Mouse (Mus musculus): ENCODE results near the gene Cct2.

The Cct2 gene

DNA sequence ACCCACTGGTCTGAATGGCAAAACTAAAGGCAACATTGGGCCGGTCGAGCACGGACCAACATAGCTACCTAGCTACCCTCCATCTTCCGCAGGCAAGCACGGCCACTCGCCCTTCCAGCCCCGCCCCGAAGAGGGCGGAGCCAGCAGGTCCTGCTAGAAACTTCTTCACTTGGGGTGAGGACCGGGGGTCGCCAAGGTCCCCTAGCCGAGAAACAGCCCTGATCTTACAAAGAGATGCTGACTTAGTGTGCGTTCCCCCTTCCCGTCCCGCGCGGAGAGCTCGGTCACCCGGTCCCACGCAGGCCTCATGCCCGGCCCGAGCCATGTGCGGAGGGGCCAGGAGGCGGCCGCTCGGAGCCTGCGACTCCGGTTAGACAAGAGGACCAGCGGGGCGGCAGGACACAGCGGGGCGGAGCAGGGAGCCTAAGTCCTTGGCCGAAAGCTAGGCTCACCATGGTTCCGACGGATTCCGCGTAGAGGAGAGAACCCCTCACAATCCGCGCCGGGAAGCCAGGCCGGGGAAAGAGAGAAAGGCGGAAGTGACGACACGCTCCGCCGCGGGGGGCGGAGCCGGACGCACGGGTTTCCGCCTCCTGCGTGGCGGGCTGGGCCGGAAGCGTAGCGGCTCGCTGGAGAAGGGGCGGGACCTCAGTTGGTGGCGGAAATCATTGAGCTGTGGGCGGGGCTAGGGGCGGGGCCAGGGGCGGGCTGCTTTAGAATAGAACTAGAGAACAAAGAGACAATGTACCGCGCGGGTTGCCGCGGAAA lies at the start of gene Cct2:
TSS of gene Cct2 (minus strand) at position 561 of the 768 bp plus-strand sequence.
- peak; percentile 94 for DNase-seq (ENCODE audit: low spot score)

DNA sequence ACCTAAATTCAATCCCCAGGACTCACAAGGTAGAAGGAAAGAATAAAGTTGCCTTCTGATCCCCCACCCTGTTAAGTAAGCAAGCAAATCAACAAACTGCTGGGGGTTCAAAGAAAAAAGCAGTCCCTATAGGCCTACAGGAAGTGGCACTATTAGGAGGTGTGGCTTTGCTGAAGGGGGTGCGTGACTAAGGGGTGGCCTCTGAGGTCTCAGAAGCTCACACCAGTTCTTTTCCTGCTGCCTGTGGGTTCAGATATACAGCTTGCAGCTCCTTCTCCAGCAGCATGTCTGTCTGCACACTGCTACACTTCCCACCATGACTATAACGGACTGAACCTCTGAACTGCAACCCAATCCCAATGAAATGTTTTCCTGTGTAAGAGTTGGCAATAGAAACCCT lies 48.9 kb upstream of the Cct2 start:
- DNase-seq (ENCODE audit: low spot score) = no peak

DNA sequence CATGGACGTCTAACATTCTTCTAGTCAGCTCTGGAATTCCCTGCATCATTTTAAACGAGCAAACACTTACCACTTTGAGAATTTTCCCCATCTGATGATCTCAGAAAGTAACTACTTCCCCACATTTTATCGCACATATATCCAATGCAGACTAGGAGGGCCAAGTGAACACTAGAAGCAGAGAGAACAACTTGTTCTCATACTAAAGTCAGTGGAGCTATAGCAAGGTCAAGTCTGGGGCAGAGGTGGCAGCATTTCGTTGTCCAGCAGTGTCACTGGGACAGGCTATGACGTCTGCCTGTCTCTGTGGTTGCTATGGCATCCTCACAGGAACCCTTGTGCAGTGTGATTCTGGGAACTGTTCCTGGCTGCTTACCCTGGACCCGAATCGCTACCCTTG lies 47.8 kb upstream of the Cct2 start:
- DNase-seq (ENCODE audit: low spot score) = no peak

DNA sequence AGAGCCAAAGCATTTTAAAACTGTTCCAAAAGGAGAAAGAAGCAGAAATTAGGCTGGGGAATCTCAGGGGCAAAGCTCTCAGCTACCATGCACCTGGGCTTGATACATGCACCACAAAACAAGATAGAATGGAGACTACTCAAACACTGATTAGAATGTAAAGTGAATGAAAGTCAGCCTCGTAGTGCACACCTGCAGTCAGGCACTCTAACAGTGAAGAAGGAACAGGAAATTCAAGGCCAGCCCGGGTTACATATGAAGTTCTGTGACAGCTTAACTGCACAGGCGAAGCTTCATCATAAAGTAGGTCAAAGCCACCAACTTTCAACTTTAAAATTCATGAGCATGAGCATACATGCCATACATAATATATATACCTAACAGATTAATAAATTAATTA lies 46.7 kb upstream of the Cct2 start:
- DNase-seq (ENCODE audit: low spot score) = no peak

DNA sequence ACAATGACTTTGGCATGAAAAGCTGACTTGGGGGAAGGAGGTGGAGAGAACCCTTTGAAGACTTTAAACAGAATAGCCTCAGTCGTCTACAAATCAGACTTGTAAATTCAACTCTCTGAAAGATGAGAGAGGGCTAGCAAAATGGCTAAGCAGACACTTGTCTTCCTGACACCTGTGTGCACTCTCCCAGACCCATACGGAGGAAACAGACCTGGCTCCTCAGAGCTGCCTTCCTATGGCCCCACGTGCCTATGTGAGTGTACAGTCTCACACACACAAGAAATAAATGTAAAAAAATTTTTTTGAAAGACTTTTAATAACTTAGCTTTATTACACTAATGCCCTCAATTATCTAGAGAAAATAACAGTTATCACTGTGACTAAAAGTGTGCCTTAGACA lies 43.1 kb upstream of the Cct2 start:
- DNase-seq (ENCODE audit: low spot score) = no peak

DNA sequence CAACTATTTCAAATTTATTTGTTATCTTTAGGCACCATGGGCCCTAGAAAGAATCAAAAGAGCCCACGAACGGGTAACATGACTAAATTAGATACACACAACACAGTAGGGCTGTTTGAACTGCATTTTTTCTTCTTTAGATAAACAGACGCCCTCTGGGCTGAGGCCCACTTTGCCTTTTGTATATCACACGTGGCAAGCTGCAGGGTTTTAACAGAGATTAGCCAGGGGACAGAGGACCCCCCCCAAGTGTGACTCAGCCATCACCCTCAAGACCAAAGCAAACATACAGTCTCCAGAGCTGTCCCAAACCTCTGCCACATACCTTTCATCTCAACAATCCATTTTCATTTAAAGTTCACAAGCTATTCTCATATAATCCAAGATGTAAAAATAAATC lies 42.6 kb upstream of the Cct2 start:
- no peak for DNase-seq (ENCODE audit: low spot score)

DNA sequence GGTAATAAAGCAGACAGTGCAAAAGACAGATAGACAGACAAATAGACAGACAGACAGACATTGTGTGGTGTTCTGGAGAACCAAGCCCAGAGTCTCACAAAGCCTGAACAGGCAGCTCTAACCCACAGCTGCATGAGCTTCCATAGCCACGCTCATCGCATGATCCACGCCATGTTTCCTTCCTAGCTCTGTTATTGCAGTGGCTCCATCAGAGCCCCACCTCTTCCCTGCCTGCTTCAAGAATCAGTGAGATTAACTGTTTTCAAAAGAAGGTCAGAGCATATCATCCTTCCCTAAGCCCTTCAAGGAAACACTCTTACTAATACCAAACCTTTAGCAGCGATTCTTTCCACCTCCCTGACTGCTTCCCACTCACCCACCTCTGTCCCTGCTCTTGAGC lies 41.4 kb upstream of the Cct2 start:
- no peak for DNase-seq (ENCODE audit: low spot score)

DNA sequence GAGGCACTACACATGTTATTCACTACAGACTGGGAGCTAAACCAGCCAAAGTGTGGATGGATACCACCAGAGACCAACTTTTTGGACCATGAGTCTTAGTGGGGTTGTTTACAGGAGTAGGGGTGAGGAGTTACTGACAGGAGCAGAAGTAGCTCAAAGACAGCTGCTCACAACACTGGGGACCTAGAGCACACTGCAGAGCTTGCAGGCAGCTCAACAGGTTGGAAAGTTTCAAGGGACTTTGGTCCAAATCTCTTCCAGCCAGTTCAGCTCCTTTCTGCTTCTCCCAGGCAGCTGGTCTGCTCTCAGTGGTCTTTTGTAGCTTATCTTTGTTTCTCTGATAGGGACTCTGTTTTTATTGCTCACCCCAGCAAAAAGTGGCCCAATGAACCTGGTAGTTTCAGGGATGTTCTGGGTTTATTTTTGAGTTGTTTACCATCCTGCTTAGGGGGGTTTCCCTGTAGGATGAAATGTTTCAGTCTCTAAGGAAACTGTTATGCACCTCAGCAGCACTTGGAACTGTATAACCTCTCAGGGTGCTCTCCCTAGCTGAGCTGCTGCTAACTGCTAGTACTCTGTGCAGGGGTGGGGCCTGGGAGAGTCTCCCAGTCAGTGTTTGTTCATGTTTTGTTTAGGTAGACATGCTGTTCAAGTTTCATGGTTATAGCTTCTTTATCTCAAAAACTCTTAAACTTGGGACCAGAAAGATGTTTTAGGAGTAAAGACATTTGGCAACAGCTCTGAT lies 40.4 kb upstream of the Cct2 start:
- DNase-seq (ENCODE audit: low spot score) = no peak

DNA sequence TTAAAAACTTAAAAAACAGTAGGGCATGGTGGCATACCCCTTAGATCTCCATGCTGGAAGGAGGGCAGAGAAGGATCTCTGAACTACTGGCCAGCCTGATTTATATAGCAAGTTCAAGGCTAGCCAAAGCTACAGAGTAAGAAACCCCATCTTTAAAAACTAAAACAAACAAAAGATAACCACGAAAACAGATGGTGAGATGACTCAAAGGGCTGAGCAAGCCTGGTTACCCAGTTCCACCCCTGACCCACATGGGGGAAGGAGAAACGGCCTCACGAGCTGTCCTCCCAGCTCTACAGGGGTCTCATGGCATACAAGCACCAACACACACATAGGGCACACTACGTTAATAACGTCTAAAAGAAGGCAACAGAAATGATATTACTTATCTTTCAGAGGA lies 36.6 kb upstream of the Cct2 start:
- no peak for DNase-seq (ENCODE audit: low spot score)

DNA sequence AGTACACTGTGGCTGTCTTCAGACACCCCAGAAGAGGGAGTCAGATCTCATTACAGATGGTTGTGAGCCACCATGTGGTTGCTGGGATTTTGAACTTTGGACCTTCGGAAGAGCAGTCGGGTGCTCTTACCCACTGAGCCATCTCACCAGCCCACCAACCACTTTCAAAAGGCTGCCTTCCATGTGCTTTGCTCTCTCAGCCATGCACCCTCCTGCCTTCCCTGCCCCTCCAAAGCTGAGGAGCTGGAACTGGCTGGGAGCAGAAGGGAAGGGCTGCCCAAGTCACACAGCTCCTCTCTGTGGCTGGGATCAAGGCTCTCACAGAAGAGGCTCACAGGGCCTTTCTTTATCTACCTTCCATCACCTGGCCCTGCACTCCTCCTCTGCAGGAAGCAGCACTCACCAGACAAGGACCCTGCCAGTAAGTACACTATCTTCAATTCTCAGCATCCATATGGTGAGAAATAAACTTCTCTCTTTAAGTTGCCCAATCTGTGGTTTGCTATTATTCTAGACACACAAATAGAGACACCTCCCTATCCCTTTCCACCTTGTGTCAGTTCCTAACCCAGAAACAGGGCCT lies 33.6 kb upstream of the Cct2 start:
- DNase-seq (ENCODE audit: low spot score) = no peak

DNA sequence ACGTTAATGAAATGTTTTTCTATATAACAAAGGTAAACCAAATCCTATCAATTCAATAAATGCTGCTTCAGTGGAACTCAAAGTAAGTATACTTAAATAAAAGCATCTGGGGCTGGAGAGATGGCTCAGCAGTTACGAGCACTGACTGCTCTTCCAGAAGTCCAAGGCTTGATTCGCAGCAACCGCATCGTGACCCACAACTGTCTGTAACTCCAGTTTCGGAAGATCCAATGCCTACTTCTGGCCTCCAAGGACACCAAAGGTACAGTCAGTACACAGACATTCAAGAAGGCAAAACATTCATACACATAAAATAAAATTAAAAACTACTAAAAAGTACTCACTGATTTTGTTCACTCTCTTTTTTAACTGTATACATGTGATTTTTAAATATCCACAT lies 32.5 kb upstream of the Cct2 start:
- DNase-seq (ENCODE audit: low spot score) = no peak

DNA sequence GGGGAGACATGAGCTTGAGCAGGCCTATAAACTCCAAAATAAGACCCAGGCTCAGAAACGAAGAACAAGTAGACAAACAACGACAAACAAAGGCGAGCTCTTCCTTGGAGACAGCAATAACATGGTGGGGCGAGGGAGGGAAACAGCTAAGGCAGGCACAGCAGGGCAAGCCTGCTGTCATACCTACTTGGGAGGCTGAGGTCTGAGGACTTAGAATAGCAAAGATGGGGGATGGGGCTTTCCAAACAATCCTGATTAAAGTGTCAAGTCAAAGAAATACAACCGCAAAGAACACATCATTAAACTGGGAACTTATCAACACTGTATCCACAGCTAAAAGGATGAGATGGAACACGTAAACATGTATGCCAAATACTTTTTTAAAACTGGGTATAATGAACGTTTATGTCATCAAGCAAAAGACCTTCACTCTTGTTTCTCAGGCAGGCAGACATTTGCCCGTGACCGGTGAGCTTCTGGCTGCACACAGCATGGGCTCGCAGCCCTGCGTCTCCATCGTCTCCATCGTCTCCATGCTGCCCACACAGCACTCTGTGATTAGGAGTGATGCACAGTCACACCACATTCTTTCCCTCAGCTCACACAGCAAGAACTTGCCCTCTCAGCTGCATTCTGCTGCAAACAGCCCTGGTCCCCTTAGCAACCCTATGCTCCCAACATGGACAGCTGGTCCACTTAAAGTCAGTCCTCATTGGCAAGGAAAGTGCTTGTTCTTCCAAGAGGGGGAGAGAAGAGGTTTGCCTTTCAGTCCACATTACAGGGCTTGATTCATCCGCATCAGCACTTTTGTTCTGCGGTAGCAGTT lies 31.1 kb upstream of the Cct2 start:
- DNase-seq (ENCODE audit: low spot score) = no peak

DNA sequence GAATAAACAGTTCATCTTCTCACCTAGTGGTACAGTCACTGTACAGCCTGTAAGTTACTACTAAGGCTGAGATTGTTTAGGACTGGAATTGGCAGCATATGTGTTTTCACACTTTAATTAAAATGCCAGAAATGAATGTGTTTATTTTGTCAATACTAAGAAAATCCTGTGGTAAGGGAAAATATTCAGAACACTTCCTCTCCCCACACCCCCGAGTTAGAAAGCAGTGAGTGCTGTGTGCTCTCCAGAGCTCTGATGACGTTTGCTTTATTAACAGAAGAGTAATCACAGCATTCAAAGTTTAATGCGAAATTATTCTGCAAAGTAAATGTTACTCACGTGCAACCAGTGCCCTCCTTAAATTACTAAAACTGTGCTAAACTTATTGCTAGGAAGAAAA lies 26.0 kb upstream of the Cct2 start:
- no peak for DNase-seq (ENCODE audit: low spot score)

DNA sequence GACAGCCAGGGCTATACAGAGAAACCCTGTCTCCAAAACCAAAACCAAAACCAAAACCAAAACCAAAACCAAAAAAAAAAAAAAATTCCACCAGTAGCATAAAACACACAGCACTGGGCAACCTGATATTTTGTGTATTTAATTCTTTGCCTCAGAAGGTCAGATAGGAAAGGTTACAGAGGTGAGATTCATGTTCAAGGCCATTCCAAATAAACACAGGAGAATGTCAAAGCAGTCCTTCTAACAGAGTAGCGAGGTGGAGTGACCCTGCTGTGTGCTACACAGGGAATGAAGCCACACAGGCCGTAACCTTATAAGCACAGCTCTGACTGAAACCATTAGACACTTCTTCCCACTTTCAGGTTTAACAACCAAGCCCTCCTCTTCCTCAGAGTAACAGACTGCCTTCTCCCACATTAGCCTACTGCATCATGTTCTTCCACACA lies 18.3 kb upstream of the Cct2 start:
- DNase-seq (ENCODE audit: low spot score) = no peak

DNA sequence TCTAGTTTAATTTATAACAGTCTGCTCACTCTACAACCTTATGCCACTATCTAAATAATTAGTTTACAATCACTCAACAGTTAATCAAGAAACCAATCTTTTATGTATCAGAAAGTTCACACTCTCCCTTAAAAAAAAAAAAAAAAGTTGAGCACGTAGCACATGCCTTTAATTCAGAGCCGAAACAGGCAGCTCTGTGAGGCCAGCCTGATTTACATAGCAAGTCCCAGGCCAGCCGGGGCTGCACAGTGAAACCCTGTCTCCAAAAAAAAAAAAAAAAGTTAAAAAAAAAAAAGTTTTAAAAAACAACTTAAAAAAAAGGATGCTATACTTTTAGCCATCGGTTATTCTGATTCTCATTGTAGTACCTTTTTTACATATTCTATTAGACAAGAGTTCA lies 17.7 kb upstream of the Cct2 start:
- DNase-seq (ENCODE audit: low spot score) = no peak

DNA sequence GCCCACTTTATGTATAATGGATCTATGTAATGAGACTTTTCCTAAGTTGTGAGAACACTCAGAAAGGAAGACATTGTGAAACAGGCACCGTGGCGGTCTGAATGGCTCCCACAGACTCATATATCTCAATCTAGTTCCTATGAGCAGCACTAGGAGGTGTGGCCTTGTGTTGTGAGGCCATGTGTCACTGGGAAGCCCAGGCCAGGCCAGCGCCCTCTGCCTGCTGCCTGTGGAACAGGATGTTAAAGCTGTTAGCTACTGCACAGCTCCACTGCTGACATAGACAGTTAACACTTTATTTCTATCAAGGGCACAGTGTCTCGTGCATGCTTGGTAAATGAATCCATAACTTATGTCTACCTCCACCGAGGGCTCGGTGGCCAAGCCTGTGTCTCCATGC lies 14.7 kb upstream of the Cct2 start:
- no peak for DNase-seq (ENCODE audit: low spot score)

DNA sequence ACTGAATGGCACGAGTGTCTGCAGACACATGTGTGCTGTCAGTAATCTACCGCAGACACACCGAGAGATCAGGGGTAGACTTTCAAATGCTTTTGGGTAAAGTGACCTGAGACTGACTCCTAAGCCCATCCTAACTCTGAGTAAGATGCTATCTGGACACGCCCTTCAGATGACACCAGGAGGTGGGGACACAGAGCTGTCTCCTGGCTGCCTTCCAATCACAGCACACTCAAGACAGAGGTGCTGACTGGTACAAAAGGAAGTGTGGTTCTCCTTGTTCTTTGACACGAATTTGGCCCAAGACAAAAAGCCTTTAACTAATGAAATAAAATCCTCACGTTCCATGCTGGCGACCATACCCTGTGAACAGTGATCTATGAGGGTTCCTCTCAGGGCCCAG lies 9.6 kb upstream of the Cct2 start:
- DNase-seq (ENCODE audit: low spot score) = no peak

DNA sequence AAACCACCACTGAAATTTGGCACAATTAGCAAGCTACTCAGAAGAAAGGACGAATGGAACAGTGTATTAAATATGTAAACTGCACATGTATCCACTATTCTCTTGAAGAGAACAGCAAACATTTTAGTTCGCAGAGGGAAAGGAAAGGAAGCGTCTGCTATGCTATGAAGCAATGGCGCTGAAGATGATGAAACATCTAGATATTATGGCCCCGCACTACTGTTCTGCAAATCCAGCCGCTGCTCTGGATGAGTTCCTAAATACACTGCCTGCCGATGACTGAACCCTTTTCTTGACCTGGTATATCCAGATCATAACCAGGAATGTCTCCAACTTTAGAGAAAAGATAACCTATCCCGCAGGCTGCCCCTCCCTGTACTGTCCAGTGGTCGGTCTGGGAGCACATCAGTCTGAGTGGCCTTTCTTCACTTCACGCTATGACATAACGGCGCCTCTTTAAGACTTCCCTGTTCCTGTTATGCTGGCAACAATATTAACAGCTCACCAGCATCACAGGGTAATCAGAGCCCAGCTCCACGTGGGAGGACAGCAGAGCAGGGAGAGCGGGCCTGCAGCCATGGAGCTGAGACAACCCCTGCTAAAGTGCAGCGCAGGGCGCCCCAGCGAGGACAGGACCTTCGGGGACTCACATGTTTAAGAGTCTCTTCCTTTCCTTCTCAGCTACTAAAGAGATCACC lies 8.7 kb upstream of the Cct2 start:
- no peak for DNase-seq (ENCODE audit: low spot score)

DNA sequence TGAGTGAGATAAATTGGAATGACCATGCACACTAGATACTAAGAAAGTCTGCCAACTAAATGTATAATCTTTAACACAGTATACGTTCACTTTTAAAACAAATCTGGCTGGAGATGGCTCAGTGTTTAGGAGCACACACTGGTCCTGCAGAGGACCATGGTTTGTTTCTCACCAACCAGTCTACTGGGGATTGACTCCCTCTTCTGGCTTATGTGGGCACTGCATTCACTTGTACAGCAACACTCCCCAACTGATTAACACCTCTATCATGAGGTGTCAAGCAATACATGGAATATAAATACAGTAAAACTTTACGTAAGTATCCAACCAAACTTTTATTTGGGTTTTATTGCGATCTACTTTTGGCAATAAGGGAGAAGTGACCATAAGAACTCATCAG lies 5.5 kb upstream of the Cct2 start:
- no peak for DNase-seq (ENCODE audit: low spot score)

DNA sequence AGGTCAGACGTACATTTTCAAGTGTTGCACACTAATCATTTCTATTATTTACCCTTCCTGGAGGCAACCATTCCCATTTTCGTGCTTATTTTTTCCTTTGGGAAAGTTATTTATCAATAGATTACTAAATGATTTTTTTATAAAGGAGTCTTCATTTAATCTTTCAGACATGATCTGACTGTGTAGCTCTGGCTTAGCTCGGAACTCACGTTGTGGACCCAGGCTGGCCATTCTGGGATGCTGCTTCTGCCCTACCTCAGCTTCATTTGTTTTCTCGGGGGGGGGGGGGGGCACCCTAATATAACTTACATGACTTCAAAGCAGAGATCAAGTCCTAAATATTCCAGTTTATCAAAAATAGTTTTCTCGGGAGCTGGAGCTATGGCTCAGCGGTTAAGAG lies 462 bp upstream of the Cct2 start:
- no peak for DNase-seq (ENCODE audit: low spot score)

DNA sequence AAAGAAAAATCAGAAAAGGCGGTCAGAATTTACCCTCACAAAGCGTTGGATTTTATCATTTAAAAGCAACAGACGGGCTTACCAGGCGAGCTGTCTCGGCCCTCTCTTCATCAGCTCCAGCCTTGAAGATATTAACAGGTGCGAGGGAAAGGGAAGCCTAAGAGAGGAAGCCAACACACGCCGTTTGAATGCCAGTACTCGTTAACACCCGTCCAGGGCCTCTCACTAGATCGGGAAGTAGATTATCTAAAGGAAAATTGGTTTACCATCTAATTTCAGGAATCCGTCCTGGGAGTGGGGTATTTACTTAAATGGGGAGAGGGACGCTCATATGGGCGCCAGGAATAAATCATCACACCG lies 740 bp downstream of the Cct2 start:
- DNase-seq (ENCODE audit: low spot score) = no peak

DNA sequence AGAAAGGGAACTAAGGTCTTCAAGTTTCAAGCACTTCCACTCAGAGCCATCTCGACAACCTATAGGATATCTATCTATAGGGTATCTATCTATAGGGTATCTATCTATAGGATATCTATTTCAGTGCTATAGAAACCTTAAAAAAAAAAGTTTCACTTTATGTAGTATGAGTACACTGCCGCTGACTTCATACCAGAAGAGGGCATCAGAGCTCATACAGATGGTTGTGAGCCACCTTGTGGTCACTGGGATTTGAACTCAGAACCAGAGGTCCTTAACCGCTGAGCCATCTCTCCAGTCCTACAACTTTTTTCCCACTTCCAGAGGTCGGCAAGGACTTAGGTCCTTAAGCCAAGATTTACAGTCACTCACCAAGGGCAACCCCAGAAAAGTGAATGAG lies 7.9 kb downstream of the Cct2 start:
- no peak for DNase-seq (ENCODE audit: low spot score)

Data from spleen, adult 12 weeks (tissue).